Mouse (Mus musculus): ENCODE measurements around the gene Mras.

DNA sequence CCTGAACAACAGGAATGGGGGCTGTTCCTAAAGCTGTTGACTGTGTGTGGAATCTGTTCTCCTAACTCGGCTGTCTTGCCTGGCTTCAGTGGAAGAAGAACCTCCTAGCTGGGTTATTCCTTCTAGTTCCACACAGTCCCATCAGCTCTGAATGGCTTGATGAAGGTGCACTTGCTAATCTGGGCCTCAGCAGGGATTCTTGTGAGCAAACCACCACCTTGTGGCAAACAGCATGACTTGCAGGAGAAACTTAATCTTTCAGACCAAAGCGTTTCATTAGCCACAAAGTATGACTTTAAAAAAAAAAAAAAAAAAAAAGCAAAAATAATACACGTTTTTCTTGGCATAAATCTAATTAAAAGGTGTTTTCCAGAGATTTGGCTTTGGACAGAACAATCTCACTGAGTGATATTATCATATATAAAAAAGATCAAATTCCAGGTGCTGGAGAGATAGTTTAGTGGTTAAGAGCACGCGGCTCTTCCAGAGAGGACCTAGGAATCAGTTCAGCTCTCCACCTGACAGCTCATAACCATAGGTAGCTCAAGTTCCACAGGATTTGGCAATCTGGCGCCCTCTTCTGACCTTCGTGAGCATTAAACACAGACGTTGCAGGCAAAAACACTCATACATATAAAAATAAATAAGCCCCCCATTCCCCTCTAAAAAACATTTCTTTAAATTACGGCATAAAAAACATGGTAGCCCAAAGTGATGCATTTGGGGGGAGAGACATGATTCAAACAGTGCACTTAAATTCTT, 12.9 kb upstream of the Mras start:
- TF ChIP-seq CTCF (IDR thresholded peaks at IDR 0.05): peak; percentile 67
- no peak for TF ChIP-seq EP300 (IDR thresholded peaks at IDR 0.05)
